Mouse (Mus musculus): Measurements from ENCODE around the gene Sptbn4.

Gene Sptbn4

GRCm38 (mm10) chr7:27339114-27339513 lies 108.4 kb downstream of the Sptbn4 start:
- DNase-seq, result no peak

- peak; percentile 60 to 67 for DNase-seq
Observed at GRCm38 (mm10) chr7:27337175-27337853, 110.2 kb downstream of the Sptbn4 start, which contains the start of gene Ltbp4. Gene Ltbp4, minus strand, starts transcription at chr7:27337692.

GRCm38 (mm10) chr7:27335928-27336823 lies 111.3 kb downstream of the Sptbn4 start:
- peak; percentile 88 to 89 for DNase-seq

GRCm38 (mm10) chr7:27335011-27335720 lies 112.3 kb downstream of the Sptbn4 start:
- no peak for DNase-seq

GRCm38 (mm10) chr7:27334405-27334911 lies 113.0 kb downstream of the Sptbn4 start:
- DNase-seq, result peak; percentile 42 to 56

GRCm38 (mm10) chr7:27333316-27333941 lies 114.1 kb downstream of the Sptbn4 start:
- DNase-seq, result peak in 1 of 2 experiments; percentile 18

GRCm38 (mm10) chr7:27332353-27333199 lies 114.9 kb downstream of the Sptbn4 start:
- peak; percentile 89 to 91 for DNase-seq

GRCm38 (mm10) chr7:27331854-27332253 lies 115.6 kb downstream of the Sptbn4 start:
- DNase-seq, result peak in 1 of 2 experiments; percentile 22

GRCm38 (mm10) chr7:27331541-27331851 lies 116.0 kb downstream of the Sptbn4 start:
- peak; percentile 63 to 67 for DNase-seq

GRCm38 (mm10) chr7:27330709-27331540 lies 116.6 kb downstream of the Sptbn4 start:
- peak; percentile 98 for DNase-seq

- no peak for DNase-seq
Observed at GRCm38 (mm10) chr7:27329981-27330380, 117.5 kb downstream of the Sptbn4 start.

GRCm38 (mm10) chr7:27329326-27329947 lies 118.0 kb downstream of the Sptbn4 start:
- peak; percentile 86 to 87 for DNase-seq

- DNase-seq, result peak in 1 of 2 experiments; percentile 44
Observed at GRCm38 (mm10) chr7:27328648-27329047, 118.8 kb downstream of the Sptbn4 start.

GRCm38 (mm10) chr7:27328161-27328560 lies 119.3 kb downstream of the Sptbn4 start:
- DNase-seq, result no peak

- no peak for DNase-seq
Observed at GRCm38 (mm10) chr7:27327500-27327899, 120.0 kb downstream of the Sptbn4 start.

- DNase-seq, result peak; percentile 67 to 69
Observed at GRCm38 (mm10) chr7:27326101-27326880, 121.2 kb downstream of the Sptbn4 start.

- peak; percentile 82 to 87 for DNase-seq
Observed at GRCm38 (mm10) chr7:27325697-27326096, 121.8 kb downstream of the Sptbn4 start.

- DNase-seq, result no peak
Observed at GRCm38 (mm10) chr7:27324928-27325327, 122.6 kb downstream of the Sptbn4 start.

GRCm38 (mm10) chr7:27324161-27324560 lies 123.3 kb downstream of the Sptbn4 start:
- DNase-seq, result no peak
